Mouse (Mus musculus): Measurements from ENCODE around the gene Tubg1. TPM values are rescaled to one million over a fixed set of nuclear protein-coding genes. Genes with fewer than 3 reads are reported as not detected.
A peak's percentile ranks its signal among the peaks of the same experiment; 100 is the strongest.

Tubg1 gene
- total and polyA plus RNA-seq, 2 experiments from 2014 or later: 52.6 to 64.6 TPM

DNA sequence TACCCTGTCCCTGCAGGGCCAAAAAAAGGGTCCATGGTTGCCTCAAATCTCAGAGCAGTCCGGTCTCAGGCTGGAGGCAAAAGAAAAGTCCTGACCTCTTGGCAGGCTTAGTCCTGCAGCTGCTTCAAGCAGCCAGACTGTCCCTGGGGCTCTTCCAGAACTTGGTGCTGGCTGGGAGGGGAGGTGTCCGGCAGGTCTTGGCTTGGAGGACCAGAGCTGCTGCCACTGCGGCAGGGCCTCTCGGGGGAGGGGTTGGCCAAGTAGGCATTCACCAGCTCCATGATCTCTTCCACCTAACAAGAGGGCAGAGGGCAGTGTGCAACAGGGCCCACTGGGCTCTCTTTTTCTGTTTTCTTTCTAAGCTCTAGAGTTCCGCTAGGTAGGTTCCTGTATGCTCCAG lies 43.0 kb downstream of the Tubg1 start:
- H3K9ac ChIP-seq (replicated peaks; ENCODE audit: low read length, poor library complexity, severe bottlenecking): no peak overlapping the region
- no peak overlapping the region for H3K27ac ChIP-seq (ENCODE audit: low read depth, low read length)
- DNase-seq (ENCODE audit: low spot score) (peak; percentile 67), ATAC-seq (ENCODE audit: low FRiP score) (0 out of 2 replicates have a peak, but pooled peaks have one; percentile 16)
- peaks cover 41% of the 10 kb centered on the region for H3K36me3 ChIP-seq (ENCODE audit: insufficient read depth, low read length)
- no peaks in the 10 kb centered on the region for H3K9me3 ChIP-seq (ENCODE audit: low read length)
- H3K4me1 ChIP-seq (ENCODE audit: insufficient read depth, low read length): no peaks in the 10 kb centered on the region
- H3K4me3 ChIP-seq (ENCODE audit: low read depth, low read length): no peak overlapping the region
- no peak overlapping the region for H3K4me2 ChIP-seq (ENCODE audit: low read depth, low read length, poor library complexity, severe bottlenecking)
- 51% methylated on average over 5 of the region's 5 CpGs for WGBS
- H3K27me3 ChIP-seq (ENCODE audit: insufficient read depth, low read length): peaks cover 37% of the 10 kb centered on the region
- no peak for TF ChIP-seq CTCF (IDR thresholded peaks at IDR 0.05)

DNA sequence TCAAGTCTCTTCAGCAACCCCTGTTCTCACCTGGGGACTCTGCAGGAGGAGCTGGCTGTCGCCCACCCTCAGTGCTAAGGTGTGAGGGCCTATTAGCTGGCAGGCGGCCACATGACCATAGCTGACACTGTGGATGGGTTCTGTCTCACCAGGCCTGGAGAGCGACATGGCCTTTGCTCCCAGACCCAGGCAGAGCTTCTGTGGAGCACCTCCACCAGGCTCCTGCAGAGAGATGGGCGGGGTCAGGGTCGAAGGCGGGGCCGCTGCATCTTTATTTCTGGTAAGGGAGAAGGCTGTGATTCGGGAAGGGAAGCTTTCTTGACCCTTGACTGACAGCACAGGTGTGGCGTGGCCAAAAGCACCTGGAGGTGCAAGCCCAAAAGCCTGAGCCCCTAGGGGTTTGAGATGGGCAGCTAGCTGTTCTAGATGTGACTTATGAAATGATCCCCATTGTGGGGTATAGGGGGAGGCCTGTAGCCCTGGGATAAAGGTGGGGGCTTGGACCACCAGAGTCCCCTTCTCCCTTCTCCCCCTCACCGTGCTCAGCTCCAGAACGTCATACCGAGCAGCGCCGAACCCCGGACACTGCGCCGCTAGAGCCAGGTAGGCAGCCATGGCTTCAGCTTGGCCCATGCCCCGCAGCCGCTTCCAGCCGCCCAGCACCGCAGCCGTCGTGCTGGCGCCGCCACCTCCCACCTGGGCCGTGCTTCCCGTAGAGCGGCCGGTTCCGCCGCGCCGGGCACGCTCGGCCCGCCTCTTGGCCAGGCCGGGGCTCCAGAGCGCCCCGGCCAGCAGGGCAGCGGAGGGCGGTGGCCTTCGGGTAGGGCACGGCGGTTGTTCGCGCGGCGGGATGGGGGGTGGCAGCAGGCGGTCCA lies 44.0 kb downstream of the Tubg1 start:
- H3K27ac ChIP-seq (ENCODE audit: low read depth, low read length): no peak overlapping the region
- H3K9me3 ChIP-seq (ENCODE audit: low read length): no peaks in the 10 kb centered on the region
- peak overlapping the region; percentile 32; the same call in 1 of the 2 replicates for H3K4me2 ChIP-seq (ENCODE audit: low read depth, low read length, poor library complexity, severe bottlenecking)
- 0 out of 2 replicates have a peak overlapping the region, but pooled peaks have one; percentile 13 for H3K9ac ChIP-seq (replicated peaks; ENCODE audit: low read length, poor library complexity, severe bottlenecking)
- no peak for TF ChIP-seq CTCF (IDR thresholded peaks at IDR 0.05)
- peak overlapping the region; percentile 9; the same call in 1 of the 2 replicates for H3K4me3 ChIP-seq (ENCODE audit: low read depth, low read length)
- DNase-seq (ENCODE audit: low spot score) (no peak), ATAC-seq (ENCODE audit: low FRiP score) (no peak)
- no peaks in the 10 kb centered on the region for H3K4me1 ChIP-seq (ENCODE audit: insufficient read depth, low read length)
- H3K36me3 ChIP-seq (ENCODE audit: insufficient read depth, low read length): peaks cover 42% of the 10 kb centered on the region
- peaks cover 47% of the 10 kb centered on the region for H3K27me3 ChIP-seq (ENCODE audit: insufficient read depth, low read length)
- 30% methylated on average over 48 of the region's 49 CpGs for WGBS

DNA sequence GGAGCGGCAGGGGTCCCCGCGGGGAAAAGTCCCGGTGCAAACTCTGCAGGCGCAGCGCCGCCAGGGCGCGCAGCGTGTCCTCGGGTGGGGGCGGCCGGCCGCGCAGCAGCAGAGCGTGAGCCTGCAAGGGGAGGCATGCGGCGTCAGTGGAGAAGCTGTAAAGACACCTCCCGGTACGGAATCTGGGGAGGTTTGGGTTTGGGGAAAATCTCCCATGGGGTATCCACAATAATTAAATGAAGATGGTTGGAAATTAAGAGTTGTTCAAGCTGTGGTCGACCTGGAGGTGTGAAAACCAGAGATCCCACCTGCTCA lies 44.6 kb downstream of the Tubg1 start:
- Histone ChIP-seq H3K27me3 (ENCODE audit: insufficient read depth, low read length) (peaks cover 48% of the 10 kb centered on the region), H3K4me2 (ENCODE audit: low read depth, low read length, poor library complexity, severe bottlenecking) (peak overlapping the region; percentile 32; the same call in 1 of the 2 replicates), H3K9me3 (ENCODE audit: low read length) (no peaks in the 10 kb centered on the region), H3K27ac (ENCODE audit: low read depth, low read length) (no peak overlapping the region), H3K9ac (replicated peaks; ENCODE audit: low read length, poor library complexity, severe bottlenecking) (0 out of 2 replicates have a peak overlapping the region, but pooled peaks have one; percentile 13), H3K4me3 (ENCODE audit: low read depth, low read length) (peak overlapping the region; percentile 9; the same call in 1 of the 2 replicates), H3K36me3 (ENCODE audit: insufficient read depth, low read length) (peaks cover 42% of the 10 kb centered on the region), H3K4me1 (ENCODE audit: insufficient read depth, low read length) (no peaks in the 10 kb centered on the region; the same call in 1 of the 2 replicates)
- TF ChIP-seq CTCF (IDR thresholded peaks at IDR 0.05): no peak
- DNase-seq (ENCODE audit: low spot score): no peak
- 34% methylated on average over 20 of the region's 21 CpGs for WGBS
- ATAC-seq (ENCODE audit: low FRiP score): no peak

DNA sequence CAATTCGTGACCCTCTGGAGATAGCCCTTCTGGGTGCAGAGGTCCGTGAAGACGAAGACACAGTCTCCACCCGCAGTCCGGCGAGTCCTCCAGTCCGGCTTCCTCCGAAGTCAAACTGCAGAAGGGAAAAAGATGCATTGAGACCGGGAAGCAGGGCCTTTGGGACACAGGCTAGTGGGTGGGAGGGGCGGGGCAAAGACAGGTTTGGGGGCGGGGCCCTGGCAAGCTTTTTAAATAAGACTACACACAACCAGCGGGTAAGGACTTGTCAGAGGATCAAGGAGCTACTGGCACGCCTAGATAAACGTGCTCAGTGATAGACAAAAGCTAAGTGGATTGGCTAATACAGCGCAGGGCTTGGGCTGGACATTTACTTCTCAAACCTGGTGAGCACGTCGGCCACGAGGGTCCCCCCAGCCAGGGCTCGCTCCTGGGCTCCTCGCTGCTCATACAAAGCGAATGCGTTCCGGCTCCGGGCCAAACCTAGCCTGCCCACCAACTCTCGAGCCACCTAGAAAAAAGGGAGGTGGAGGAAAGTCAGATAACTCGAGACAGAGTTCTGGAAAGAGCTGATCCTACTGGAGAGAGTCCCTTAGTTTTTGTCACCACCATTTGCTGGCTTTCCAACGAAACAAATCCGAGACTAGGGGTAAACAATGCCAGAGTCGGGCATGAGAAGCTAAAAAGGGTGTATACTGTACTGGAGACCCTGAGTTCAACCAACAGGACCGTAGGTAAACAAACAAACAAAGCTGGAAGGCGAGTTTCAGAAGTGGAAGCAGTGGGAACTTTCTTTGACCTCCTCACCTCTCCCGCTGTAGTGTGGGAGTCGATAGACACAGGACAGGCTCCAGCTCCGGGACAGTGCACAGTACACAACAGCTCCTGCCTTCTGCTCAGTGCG lies 45.2 kb downstream of the Tubg1 start:
- H3K27me3 ChIP-seq (ENCODE audit: insufficient read depth, low read length): peaks cover 48% of the 10 kb centered on the region
- H3K4me3 ChIP-seq (ENCODE audit: low read depth, low read length): no peak overlapping the region
- H3K36me3 ChIP-seq (ENCODE audit: insufficient read depth, low read length): peaks cover 42% of the 10 kb centered on the region
- 42% methylated on average over 35 of the region's 35 CpGs for WGBS
- H3K4me2 ChIP-seq (ENCODE audit: low read depth, low read length, poor library complexity, severe bottlenecking): no peak overlapping the region
- no peak overlapping the region for H3K9ac ChIP-seq (replicated peaks; ENCODE audit: low read length, poor library complexity, severe bottlenecking)
- ATAC-seq (ENCODE audit: low FRiP score): no peak
- TF ChIP-seq CTCF (IDR thresholded peaks at IDR 0.05): no peak
- no peak for DNase-seq (ENCODE audit: low spot score)
- H3K9me3 ChIP-seq (ENCODE audit: low read length): no peaks in the 10 kb centered on the region
- peaks cover 6% of the 10 kb centered on the region; the same call in 1 of the 2 replicates for H3K4me1 ChIP-seq (ENCODE audit: insufficient read depth, low read length)
- no peak overlapping the region for H3K27ac ChIP-seq (ENCODE audit: low read depth, low read length)

DNA sequence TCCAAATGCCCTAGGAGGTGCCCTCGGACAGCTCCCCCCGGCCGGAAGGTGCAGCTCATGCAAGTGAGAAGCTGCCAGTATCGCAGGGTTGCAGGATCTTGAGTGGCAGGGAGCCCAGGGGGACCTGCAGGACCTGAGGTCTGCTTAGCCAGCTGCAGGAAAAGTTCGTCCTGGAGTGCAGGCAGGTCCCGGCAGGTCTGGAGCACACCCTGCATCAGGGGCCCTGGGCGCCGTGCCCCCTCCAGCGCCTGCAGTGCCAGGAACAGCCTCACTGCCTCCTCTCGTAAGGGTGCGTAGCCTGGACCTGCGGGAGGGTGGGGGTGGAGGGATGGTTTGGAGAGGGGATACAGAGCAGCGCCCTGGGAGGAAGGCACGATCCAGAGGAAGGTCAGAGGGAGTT lies 46.6 kb downstream of the Tubg1 start:
- WGBS: 59% methylated on average over 14 of the region's 14 CpGs

More for the DNA sequence above, 46.6 kb downstream of the Tubg1 start:
- Histone ChIP-seq H3K9me3 (ENCODE audit: low read length) (no peaks in the 10 kb centered on the region), H3K9ac (replicated peaks; ENCODE audit: low read length, poor library complexity, severe bottlenecking) (no peak overlapping the region), H3K27me3 (ENCODE audit: insufficient read depth, low read length) (peaks cover 48% of the 10 kb centered on the region), H3K4me2 (ENCODE audit: low read depth, low read length, poor library complexity, severe bottlenecking) (no peak overlapping the region), H3K36me3 (ENCODE audit: insufficient read depth, low read length) (peaks cover 39% of the 10 kb centered on the region), H3K4me3 (ENCODE audit: low read depth, low read length) (no peak overlapping the region), H3K4me1 (ENCODE audit: insufficient read depth, low read length) (peaks cover 6% of the 10 kb centered on the region; the same call in 1 of the 2 replicates), H3K27ac (ENCODE audit: low read depth, low read length) (no peak overlapping the region)
- TF ChIP-seq CTCF (IDR thresholded peaks at IDR 0.05): no peak
- DNase-seq (ENCODE audit: low spot score): no peak
- ATAC-seq (ENCODE audit: low FRiP score): no peak

Data from midbrain, postnatal 0 days (tissue).